8 mouse cellular contexts compared by ENCODE assay signal in the genomic region with DNA sequence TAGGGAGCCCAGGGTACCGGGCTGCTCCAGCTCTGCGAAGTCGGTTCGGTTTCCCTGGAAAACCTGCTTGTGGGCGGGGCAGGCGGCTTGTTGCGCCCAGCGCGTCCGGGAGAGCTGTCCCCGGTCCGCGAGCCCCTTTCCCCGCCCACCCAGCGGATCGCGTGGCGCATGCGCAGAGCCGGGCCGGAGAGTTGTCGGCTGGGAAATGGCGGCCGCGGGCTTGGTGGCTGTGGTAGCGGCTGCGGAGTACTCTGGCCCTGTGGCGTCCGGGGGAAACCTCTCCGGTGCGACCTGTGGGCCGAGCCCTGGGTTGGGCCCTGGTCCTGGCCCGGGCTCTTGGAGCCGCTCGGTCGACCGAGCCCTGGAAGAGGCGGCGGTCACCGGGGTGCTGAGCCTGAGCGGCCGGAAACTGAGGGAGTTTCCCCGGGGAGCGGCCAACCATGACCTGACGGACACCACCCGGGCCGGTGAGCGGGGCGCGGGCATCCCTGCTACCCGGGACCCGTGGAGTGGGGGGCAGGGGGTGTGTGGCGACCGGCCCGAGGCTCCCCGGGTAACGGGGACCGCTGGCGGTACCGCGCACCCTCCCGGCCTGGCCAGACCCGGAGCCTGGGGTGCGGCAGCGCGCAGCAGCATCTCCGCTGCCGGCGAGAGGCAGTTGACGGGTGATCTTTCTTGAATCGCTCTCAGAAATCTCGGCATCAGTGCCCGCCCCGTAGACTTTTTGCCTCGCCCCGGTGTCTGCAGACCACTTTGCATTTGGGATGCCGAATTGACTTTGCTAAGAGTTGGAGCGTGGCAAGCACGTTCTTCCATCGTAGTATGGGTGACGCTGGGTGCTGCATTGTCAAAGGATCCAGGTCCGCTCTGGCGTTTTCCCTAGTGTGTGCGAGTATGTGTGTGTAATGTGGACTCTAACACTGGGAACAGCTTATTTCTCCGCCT. TPM values are rescaled to one million over a fixed set of nuclear protein-coding genes. Genes with fewer than 3 reads are reported as not detected.
A peak's percentile ranks its signal among the peaks of the same experiment; 100 is the strongest.
DNase-seq lines count a peak whose midpoint lies in the region; ATAC-seq and TF ChIP-seq lines count a peak whose summit lies in the region.

A gene (plus strand): TSS at position 164 of the 945 bp plus-strand sequence.

- H3K9ac ChIP-seq in forebrain, embryonic 13.5 days = peak within 1 kb of the TSS; percentile 94
- H3K9ac ChIP-seq in liver, postnatal 0 days (replicated peaks) = peak within 1 kb of the TSS; percentile 83
- H3K9ac ChIP-seq in neural tube, embryonic 14.5 days (replicated peaks; ENCODE audit: low read depth, low read length) = peak within 1 kb of the TSS; percentile 86

- peak; percentile 89 for DNase-seq in c-Kit-positive CD71-positive TER-119-positive erythroid progenitor cells, embryonic 14.5 days (ENCODE audit: low spot score)
- DNase-seq in heart, postnatal 10 days = peak; percentile 97 to 98
- DNase-seq in large intestine, adult 2 months (ENCODE audit: low read depth, low spot score) = peak; percentile 73
- peak; percentile 97 for DNase-seq in liver, postnatal 0 days
- DNase-seq in testis, postnatal 10 days (ENCODE audit: low spot score) = peak; percentile 98

- ATAC-seq in forebrain, embryonic 13.5 days = peak; percentile 91
- ATAC-seq in liver, postnatal 0 days = peak; percentile 95
- peak; percentile 96 for ATAC-seq in neural tube, embryonic 14.5 days (ENCODE audit: low read depth)

- no peak for TF ChIP-seq EP300 in liver, postnatal 0 days (IDR thresholded peaks at IDR 0.05; ENCODE audit: low read depth)

- peaks cover 5% of the 10 kb centered on the region; the same call in 1 of the 2 replicates for H3K36me3 ChIP-seq in E14TG2a.4 (ENCODE audit: insufficient read depth, low read length)
- H3K36me3 ChIP-seq in forebrain, embryonic 13.5 days (ENCODE audit: poor library complexity, severe bottlenecking) = no peaks in the 10 kb centered on the region
- H3K36me3 ChIP-seq in liver, postnatal 0 days (replicated peaks; ENCODE audit: insufficient read depth, low read length) = no peaks in the 10 kb centered on the region
- H3K36me3 ChIP-seq in neural tube, embryonic 14.5 days (ENCODE audit: control insufficient read depth, insufficient read depth, low read length) = 0 out of 2 replicates have a peak, but pooled peaks cover under 1% of the 10 kb centered on the region

- peak within 1 kb of the TSS; percentile 79 for H3K27ac ChIP-seq in forebrain, embryonic 13.5 days
- H3K27ac ChIP-seq in liver, postnatal 0 days (ENCODE audit: low read depth) = peak within 1 kb of the TSS; percentile 74
- H3K27ac ChIP-seq in neural tube, embryonic 14.5 days (ENCODE audit: low read depth, low read length) = peak within 1 kb of the TSS; percentile 90

- H3K4me3 ChIP-seq in E14TG2a.4 (replicated peaks; ENCODE audit: low read length) = peak within 1 kb of the TSS; percentile 98
- peak within 1 kb of the TSS; percentile 95 for H3K4me3 ChIP-seq in forebrain, embryonic 13.5 days
- H3K4me3 ChIP-seq in liver, postnatal 0 days (ENCODE audit: low read depth, low read length) = peak within 1 kb of the TSS; percentile 96
- H3K4me3 ChIP-seq in neural tube, embryonic 14.5 days (ENCODE audit: low read depth, low read length) = peak within 1 kb of the TSS; percentile 98

- under 1% methylated on average over 85 of the region's 85 CpGs for WGBS in forebrain, embryonic 13.5 days
- WGBS in large intestine, adult 2 months = under 1% methylated on average over 85 of the region's 85 CpGs
- under 1% methylated on average over 75 of the region's 85 CpGs for WGBS in liver, postnatal 0 days (ENCODE audit: insufficient replicate concordance)
- WGBS in neural tube, embryonic 14.5 days = under 1% methylated on average over 84 of the region's 85 CpGs

- peak within 1 kb of the TSS; percentile 77 for H3K4me2 ChIP-seq in forebrain, embryonic 13.5 days
- H3K4me2 ChIP-seq in liver, postnatal 0 days (ENCODE audit: low read depth, low read length) = peak within 1 kb of the TSS; percentile 80
- peak within 1 kb of the TSS; percentile 66 for H3K4me2 ChIP-seq in neural tube, embryonic 14.5 days (ENCODE audit: low read depth, low read length)

- intact Hi-C loops in heart, postnatal 10 days (cut with DNase I) = no loop called here

- H3K4me1 ChIP-seq in E14TG2a.4 (replicated peaks; ENCODE audit: low read depth, low read length) = peaks cover 14% of the 10 kb centered on the region
- peaks cover 17% of the 10 kb centered on the region for H3K4me1 ChIP-seq in forebrain, embryonic 13.5 days
- peaks cover 2% of the 10 kb centered on the region; the same call in 1 of the 2 replicates for H3K4me1 ChIP-seq in liver, postnatal 0 days (ENCODE audit: insufficient read depth)
- H3K4me1 ChIP-seq in neural tube, embryonic 14.5 days (ENCODE audit: control insufficient read depth, insufficient read depth, low read length) = peaks cover 6% of the 10 kb centered on the region

- no peaks in the 10 kb centered on the region for H3K9me3 ChIP-seq in E14TG2a.4 (ENCODE audit: low read length)
- no peaks in the 10 kb centered on the region for H3K9me3 ChIP-seq in forebrain, embryonic 13.5 days (replicated peaks)
- H3K9me3 ChIP-seq in liver, postnatal 0 days (ENCODE audit: low read length) = no peaks in the 10 kb centered on the region
- H3K9me3 ChIP-seq in neural tube, embryonic 14.5 days (ENCODE audit: control insufficient read depth, low read length) = no peaks in the 10 kb centered on the region

- TF ChIP-seq CTCF in E14TG2a.4 (conservative IDR thresholded peaks at IDR 0.05; ENCODE audit: low read length) = no peak
- no peak for TF ChIP-seq CTCF in liver, postnatal 0 days (IDR thresholded peaks at IDR 0.05; ENCODE audit: low read depth)

- H3K27me3 ChIP-seq in E14TG2a.4 (ENCODE audit: insufficient read depth, low read length) = no peaks in the 10 kb centered on the region
- no peaks in the 10 kb centered on the region for H3K27me3 ChIP-seq in forebrain, embryonic 13.5 days
- no peaks in the 10 kb centered on the region for H3K27me3 ChIP-seq in liver, postnatal 0 days (ENCODE audit: insufficient read depth, low read length)
- H3K27me3 ChIP-seq in neural tube, embryonic 14.5 days (ENCODE audit: control insufficient read depth, insufficient read depth, low read length) = no peaks in the 10 kb centered on the region; the same call in 1 of the 2 replicates

RNA-seq across cellular contexts. Expression of the gene that starts here (rescaled TPM):
- 36.7 and 39.9 TPM in 2 replicates for polyA plus RNA-seq in forebrain, embryonic 13.5 days (2015; fragmentation: Nextera tagmentation; extraction: Ambion mirVana)
- total RNA-seq in heart, postnatal 10 days (2021) = 10 to 100 TPM; 32.5 to 32.6 TPM
- 9.1 and 18.5 TPM in 2 replicates for polyA plus RNA-seq in large intestine, adult 2 months (2012; rRNA removed)
- polyA plus RNA-seq in liver, postnatal 0 days (2015; fragmentation: Nextera tagmentation; extraction: Ambion mirVana) = 2.6 and 4.3 TPM in 2 replicates
- 49.1 and 49.8 TPM in 2 replicates for polyA plus RNA-seq in neural tube, embryonic 14.5 days (2014; fragmentation: Nextera tagmentation; extraction: Ambion mirVana)

Comparison
In these comparisons a context has a peak if more than half of its experiments do, and no peak if none do; other contexts are left out.
1. Peak in every context shown above with its lines: DNase-seq, ATAC-seq, H3K4me3 ChIP-seq and H3K27ac ChIP-seq.